Mouse (Mus musculus): ENCODE data around the gene Gm10188.

DNA sequence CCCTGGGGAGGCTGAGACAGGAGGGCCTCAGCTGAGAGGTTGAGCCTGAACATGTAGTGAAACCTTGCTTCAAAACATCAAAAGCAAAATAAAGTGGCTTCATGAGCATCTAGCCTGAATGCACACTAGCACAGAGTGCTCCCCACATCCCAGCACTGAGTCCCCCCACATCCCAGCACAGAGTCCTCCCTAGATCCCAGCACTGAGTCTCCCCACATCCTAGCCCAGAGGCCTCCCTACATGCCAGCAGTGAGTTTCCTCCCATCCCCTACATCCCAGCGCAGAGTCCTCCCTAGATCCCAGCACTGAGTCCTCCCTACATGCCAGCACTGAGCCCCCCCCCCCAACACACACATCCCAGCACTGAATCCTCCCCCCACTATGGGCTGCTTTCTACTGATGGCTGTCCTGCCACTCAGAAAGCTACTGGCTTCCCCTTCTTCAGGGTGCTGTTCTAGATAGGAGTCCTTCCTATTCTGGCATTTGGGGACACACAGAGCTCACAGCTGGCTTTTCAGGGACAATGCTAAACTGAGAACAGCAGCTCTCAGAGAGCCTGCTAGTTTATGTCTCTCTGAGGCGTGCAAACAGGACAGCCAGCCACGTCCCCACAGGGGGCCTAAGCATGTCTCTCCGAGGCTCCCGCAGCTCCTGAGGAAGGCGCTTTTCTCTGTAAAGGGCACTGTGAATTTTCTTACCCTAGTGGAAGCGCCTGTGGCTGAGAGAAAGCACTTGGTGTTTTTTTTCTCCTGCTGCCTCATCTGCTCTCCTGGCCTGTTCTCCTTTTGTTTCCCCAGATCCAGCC is 2.1 kb upstream of the Gm10188 start:
- TF ChIP-seq CTCF (IDR thresholded peaks at IDR 0.05) (no peak), EP300 (IDR thresholded peaks at IDR 0.05) (no peak)
